Mouse (Mus musculus) bone marrow, adult 2 months (tissue): Measurements from ENCODE around the gene Use1. TPM values are rescaled to one million over a fixed set of nuclear protein-coding genes. Genes with fewer than 3 reads are reported as not detected.

Experiments used
- H3K27ac ChIP-seq: fragments of 200-500 bp; 2 replicates; pipeline ENCODE4 v1.5.1; 2012; ENCODE audit warnings: low read depth, mild to moderate bottlenecking, control low read depth, inconsistent platforms, low read length; ENCODE audit not compliant: control insufficient read depth, poor library complexity, insufficient read depth
- H3K4me1 ChIP-seq: fragments of 200-500 bp; 2 replicates; pipeline ENCODE4 v1.6.1; 2011; ENCODE audit warnings: low read length; ENCODE audit not compliant: control insufficient read depth, insufficient read depth
- H3K4me3 ChIP-seq: fragments of 200-500 bp; replicated peaks from 2 replicates; pipeline ENCODE3; 2011; ENCODE audit warnings: mild to moderate bottlenecking, low read depth, low read length, control low read depth; ENCODE audit not compliant: control insufficient read depth
- CTCF ChIP-seq: fragments of 200-500 bp; IDR thresholded peaks from 2 replicates; pipeline ENCODE4 v1.5.1; 2011; ENCODE audit warnings: low read length, control low read depth; ENCODE audit not compliant: control insufficient read depth, insufficient read depth
- POLR2A ChIP-seq: fragments of 200-500 bp; IDR thresholded peaks from 2 replicates; pipeline ENCODE4 v1.6.1; 2011; ENCODE audit warnings: low read depth, mild to moderate bottlenecking, control low read depth, low read length, borderline replicate concordance; ENCODE audit not compliant: control insufficient read depth
- WGBS: fragments of 180-500 bp; shearing (Covaris S2); methylation state at CpG from one replicate; pipeline ENCODE4 v1.1.7; 2018; 5-methylcytosine and 5-hydroxymethylcytosine counted together
- polyA plus RNA-seq: library from polyadenylated mRNA; stranded (reverse); fragments of >200 nt; gene quantifications from 2 replicates; pipeline ENCODE4 v1.2.4, GENCODE M21; 2011; ENCODE audit warnings: low replicate concordance; ENCODE audit not compliant: missing spikeins, insufficient read depth, insufficient read length

The Use1 gene
- polyA plus RNA-seq, 1 experiment, result 139 TPM

DNA sequence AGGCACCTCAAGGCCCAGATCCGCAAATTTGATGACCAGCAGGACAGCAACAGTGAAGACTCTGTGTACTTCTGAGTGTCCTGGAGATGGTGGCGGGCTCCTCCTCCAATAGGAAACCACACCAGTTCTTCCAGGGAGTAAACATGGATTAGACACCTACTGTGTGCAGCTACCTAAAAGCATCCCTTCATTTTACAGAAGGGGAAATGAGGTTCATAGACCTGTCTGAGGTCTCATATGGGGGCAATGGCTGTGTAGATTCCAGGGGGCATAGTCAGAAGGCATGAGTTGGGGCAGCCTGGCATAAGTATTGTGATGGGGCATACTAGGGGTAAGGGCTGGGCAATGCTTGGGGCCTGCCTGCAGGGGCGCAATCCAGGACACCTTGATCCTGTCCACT, 6.4 kb downstream of the Use1 start:
- TF ChIP-seq CTCF (no peak), POLR2A (no peak)
- peaks cover 1% of the 10 kb centered on the region; the same call in 1 of the 2 replicates for H3K4me1 ChIP-seq
- H3K27ac ChIP-seq, result no peak overlapping the region
- H3K4me3 ChIP-seq, result no peak overlapping the region
- 82% methylated on average over 3 of the region's 3 CpGs for whole genome bisulfite sequencing

DNA sequence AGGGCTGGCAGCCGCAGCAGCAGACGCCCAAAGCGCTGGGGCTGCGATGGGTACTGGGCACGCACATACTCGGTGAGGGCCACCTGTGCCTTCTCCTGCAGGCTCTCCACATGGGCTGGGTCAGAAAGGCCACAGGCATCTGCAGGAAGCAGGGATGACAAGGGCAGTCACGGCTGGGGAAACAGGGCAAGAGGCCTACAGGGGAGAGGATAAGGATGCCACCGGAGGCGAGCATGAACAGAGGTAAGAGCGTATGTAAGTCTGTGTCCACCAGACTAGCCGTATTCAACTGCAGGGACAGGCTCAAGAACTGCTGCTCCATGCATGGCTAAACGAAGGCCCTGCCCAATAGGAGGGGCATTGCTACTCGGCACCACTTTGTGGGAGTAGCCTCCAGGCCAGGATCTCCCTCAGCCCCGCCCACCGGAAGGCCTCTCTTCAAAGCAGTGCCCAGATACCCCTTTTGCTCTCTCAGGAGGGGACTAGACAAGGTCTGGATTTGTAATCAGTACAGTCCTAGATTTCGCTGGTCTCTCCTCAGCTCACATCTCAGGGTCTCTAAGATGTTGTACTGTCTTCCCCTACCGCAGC, 8.1 kb downstream of the Use1 start:
- WGBS, result 79% methylated on average over 17 of the region's 17 CpGs
- no peak for TF ChIP-seq POLR2A
- TF ChIP-seq CTCF, result no peak
- no peak overlapping the region for H3K4me3 ChIP-seq
- peaks cover 1% of the 10 kb centered on the region for H3K4me1 ChIP-seq
- H3K27ac ChIP-seq, result no peak overlapping the region

DNA sequence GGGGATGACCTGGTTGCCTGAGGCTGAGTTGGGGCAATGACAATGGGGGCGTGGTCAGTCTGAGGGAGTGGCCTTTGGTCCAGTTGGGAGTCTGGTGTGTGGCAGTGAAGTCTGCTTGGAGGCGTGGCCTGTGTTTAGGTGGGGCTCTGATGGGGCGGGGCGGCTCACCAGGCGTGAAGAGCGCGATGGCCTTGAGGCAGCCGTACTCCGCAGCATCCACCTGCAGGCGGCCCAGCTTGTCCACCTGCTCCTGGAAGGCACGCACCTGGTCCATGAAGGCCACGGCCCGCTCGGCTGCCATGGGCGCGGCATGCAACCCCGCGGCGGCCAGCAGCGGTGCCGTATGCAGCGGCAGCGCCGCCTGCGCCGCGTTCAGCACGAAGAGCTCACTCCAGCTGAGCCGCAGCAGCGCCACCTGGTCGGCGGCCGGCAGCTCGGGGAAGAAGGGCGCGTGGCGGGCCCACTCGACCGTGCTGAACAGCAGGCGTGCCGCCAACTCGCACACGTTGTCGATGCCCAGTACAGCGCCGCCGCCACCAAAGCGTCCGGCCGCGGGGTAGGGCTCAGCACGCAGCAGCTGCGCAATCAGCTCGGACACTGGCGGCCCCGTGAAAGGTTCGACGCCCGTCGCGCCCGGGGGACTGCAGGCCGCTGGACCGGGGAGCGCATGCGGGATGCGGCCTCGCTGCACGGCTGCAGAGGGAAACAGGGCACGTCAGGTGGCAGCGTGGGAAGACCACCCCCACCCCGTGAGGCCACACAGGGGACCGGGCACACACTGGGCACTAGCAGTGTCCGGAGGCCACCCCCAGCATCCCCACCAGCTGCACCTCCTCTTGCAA, 9.2 kb downstream of the Use1 start:
- WGBS, result 34% methylated on average over 74 of the region's 74 CpGs
- TF ChIP-seq CTCF (peak; percentile 7; the same call in 1 of the 2 replicates), POLR2A (no peak)
- Histone ChIP-seq H3K4me1 (peaks cover 1% of the 10 kb centered on the region), H3K4me3 (no peak overlapping the region), H3K27ac (no peak overlapping the region; the same call in 1 of the 2 replicates)

DNA sequence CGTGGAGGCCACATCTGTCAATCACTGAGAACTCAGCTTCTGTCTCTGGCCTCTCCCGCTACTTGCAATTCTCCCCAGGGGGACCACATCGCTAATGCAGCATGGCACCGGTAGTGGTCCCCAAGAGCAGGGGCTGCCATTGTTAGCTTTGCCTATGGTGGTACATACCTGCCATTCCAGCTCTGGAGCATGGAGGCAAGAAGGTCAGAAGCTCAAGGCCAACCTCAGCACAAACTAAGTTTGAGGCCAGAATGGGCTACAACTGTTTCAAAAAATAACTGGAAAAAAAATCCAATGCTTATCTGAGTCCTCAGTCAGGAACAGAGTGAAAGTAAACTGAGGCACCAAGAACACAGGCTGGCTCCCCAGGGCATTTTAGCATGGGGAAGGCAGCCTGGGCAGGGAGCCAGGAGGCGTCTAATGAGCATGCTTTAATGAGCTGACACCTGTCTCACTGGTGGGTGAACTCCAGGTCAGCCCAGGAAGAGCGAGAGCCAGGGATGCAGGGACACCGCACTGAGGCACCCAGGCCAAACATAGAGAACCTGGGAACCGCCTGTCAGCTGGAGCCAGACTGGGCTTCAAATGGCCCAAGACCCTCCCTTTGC, 9.9 kb downstream of the Use1 start:
- no peak for TF ChIP-seq CTCF
- no peak for TF ChIP-seq POLR2A
- Histone ChIP-seq H3K4me3 (no peak overlapping the region), H3K27ac (no peak overlapping the region), H3K4me1 (peaks cover 1% of the 10 kb centered on the region)
- 67% methylated on average over 8 of the region's 8 CpGs for WGBS

DNA sequence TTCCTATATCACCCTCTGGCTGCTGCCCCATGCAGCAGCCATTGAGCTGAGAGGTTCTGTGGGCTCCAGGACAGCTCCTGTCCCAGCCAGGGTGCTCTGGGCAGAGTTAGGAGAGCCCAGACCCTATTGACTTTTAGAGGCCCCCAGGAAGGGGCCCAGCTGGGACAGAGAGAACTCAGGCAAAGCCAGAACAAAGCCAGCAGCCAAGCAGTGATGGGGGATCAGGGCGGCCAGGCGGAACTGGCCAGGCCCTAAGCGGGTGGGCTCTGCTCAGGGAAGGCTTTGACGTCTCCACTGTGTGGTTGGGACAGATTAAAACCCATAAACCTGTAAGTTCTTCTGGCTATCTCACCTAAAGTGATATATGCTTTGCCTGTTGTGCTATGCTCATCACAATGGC, 12.4 kb downstream of the Use1 start:
- H3K27ac ChIP-seq, result no peak overlapping the region
- H3K4me1 ChIP-seq, result peaks cover 1% of the 10 kb centered on the region
- 70% methylated on average over 4 of the region's 4 CpGs for WGBS
- TF ChIP-seq POLR2A (no peak), CTCF (no peak)
- H3K4me3 ChIP-seq, result no peak overlapping the region

DNA sequence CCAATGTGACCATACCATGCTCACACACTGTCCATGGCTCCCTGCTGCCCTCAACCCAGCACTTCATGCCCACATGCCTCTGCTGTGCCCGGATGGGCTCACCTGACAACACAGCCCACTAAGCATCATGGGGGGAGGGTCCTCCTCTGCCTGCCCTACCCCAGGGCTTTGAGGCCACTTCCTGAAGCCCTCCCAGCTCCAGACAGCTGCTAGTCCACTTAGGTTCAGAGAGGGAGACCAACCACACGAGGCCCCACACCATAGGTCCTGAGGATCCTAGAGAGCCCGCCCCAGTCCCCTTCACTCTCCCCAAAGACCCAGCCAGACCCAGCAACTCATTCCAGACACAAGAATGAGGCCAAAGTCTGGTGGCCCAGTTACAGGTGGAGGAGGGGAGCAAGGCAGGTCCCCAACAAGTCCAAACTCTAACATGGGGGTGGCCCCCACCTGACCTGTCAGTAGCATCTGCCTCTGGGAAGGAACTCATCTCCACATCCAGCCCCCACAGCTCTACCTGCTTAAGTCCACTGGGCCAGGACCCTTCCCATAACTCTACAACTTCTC, 12.9 kb downstream of the Use1 start:
- 81% methylated on average over 3 of the region's 3 CpGs for WGBS
- Histone ChIP-seq H3K4me3 (no peak overlapping the region), H3K4me1 (peaks cover 1% of the 10 kb centered on the region), H3K27ac (no peak overlapping the region)
- TF ChIP-seq CTCF, result no peak
- TF ChIP-seq POLR2A, result no peak

DNA sequence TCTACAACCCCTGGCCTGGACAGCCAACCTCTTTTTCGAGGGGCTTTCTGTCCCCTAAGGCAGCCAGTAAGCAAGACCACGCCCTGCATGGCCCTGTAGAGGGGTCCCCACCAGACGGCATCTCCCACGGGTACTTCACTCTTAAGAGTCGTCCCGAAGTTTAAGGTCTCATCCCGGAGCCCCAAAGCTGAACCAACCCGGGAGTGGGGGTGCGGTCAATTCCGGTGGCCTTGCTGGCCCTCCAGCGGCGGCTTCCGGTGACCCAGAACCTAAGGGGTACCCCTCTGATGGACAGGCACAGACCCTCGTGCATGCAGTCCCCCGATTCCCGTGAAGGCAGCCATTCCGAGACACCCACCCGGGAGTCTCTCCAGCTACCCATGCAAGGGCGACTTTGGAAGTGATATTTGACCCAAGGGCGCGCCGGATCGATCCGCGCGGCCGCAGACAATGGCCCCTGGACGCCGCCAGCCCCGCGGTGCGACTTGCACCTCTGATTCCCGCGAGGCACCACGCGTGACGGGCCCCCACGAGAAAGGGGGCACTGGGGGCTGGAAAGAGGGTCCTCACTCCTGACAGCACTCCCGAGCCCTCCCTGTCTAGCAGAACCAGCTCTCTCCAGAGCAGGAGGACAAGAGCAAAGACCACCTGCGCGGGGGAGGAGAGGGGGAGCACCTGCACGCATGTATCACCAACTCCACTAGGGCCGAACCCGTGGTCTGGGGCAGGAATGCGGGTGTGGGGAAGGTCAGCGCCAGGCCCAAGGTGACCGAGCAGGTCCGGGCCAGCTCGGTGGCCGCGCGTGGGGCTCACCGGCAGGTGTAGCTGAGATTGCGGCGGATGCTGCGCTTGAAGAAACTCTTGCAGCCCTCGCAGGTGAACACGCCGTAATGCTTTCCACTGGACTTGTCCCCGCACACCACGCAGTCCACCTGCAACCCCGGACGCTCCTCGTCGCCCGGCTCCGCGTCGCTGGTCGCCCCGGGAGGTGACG, 13.8 kb downstream of the Use1 start:
- Histone ChIP-seq H3K4me1 (peaks cover 1% of the 10 kb centered on the region), H3K4me3 (peak overlapping the region; percentile 43), H3K27ac (peak overlapping the region; percentile 3; the same call in 1 of the 2 replicates)
- no peak; the same call in 1 of the 2 replicates for TF ChIP-seq POLR2A
- TF ChIP-seq CTCF, result no peak
- 9% methylated on average over 72 of the region's 72 CpGs for WGBS
